9 mouse cellular contexts compared by ENCODE assay signal in genomic region chr3:98042301-98042700, GRCm38 (mm10). TPM values are rescaled to one million over a fixed set of nuclear protein-coding genes. Genes with fewer than 3 reads are reported as not detected.
DNase-seq lines count a peak whose midpoint lies in the region; ATAC-seq lines count a peak whose summit lies in the region.
"Had no signal": no experiment of that assay in that cellular context is flagged by ENCODE, and none has a peak within 500 bp of the region (broad histone marks: within the 10 kb centered on the region; RNA-seq: fewer than 3 reads in every experiment).

No protein-coding gene starts in this region.

- H3K36me3 ChIP-seq in heart, embryonic 14.5 days (ENCODE audit: control insufficient read depth, insufficient read depth, low read length), result no peaks in the 10 kb centered on the region
- no peaks in the 10 kb centered on the region for H3K36me3 ChIP-seq in midbrain, embryonic 13.5 days

- 61% methylated on average over 6 of the region's 6 CpGs for WGBS in heart, embryonic 14.5 days
- 62% methylated on average over 6 of the region's 6 CpGs for WGBS in midbrain, embryonic 13.5 days

- no peaks in the 10 kb centered on the region for H3K9me3 ChIP-seq in heart, embryonic 14.5 days (ENCODE audit: control insufficient read depth, low read length)
- H3K9me3 ChIP-seq in midbrain, embryonic 13.5 days, result no peaks in the 10 kb centered on the region

- no peaks in the 10 kb centered on the region for H3K27me3 ChIP-seq in heart, embryonic 14.5 days (ENCODE audit: control insufficient read depth, insufficient read depth, low read length)
- H3K27me3 ChIP-seq in midbrain, embryonic 13.5 days, result no peaks in the 10 kb centered on the region

- H3K4me1 ChIP-seq in heart, embryonic 14.5 days (ENCODE audit: control insufficient read depth in 2 of 2, insufficient read depth in 2 of 2, low read length in 2 of 2), result peaks cover 45 to 73% of the 10 kb centered on the region in 2 experiments
- peaks cover 45% of the 10 kb centered on the region for H3K4me1 ChIP-seq in midbrain, embryonic 13.5 days (replicated peaks)

- ATAC-seq in heart, embryonic 14.5 days (ENCODE audit: insufficient number of reproducible peaks, insufficient read depth, low FRiP score, low read depth), result no peak
- ATAC-seq in midbrain, embryonic 13.5 days, result no peak

- H3K4me3 ChIP-seq in heart, embryonic 14.5 days (ENCODE audit: control insufficient read depth in 1 of 2, insufficient read depth in 1 of 2, low read depth in 1 of 2, low read length in 2 of 2), result no peak overlapping the region; a peak in 1 of 4 replicates
- H3K4me3 ChIP-seq in midbrain, embryonic 13.5 days (replicated peaks), result no peak overlapping the region

- intact Hi-C loops in left cerebral cortex, postnatal 14 days (cut with DNase I), result no loop called here

- H3K4me2 ChIP-seq in heart, embryonic 14.5 days (ENCODE audit: low read length), result peak overlapping the region; percentile 36
- peak overlapping the region; percentile 27; the same call in 1 of the 2 replicates for H3K4me2 ChIP-seq in midbrain, embryonic 13.5 days (replicated peaks)

- DNase-seq in kidney, postnatal 10 days, result peak; percentile 41
- DNase-seq in kidney, postnatal 4 days, result no peak
- peak; percentile 76 for DNase-seq in adrenal gland, postnatal 36 days
- DNase-seq in thymus, postnatal 10 days (ENCODE audit: low spot score in 2 of 2), result no peak
- no peak for DNase-seq in urinary bladder, postnatal 36 days (ENCODE audit: low spot score in 2 of 2)
- no peak for DNase-seq in left cerebral cortex, postnatal 14 days (ENCODE audit: low spot score in 2 of 2)

- H3K27ac ChIP-seq in heart, embryonic 14.5 days (replicated peaks in 1 of 2; ENCODE audit: control insufficient read depth in 1 of 2, insufficient read depth in 1 of 2, low read depth in 2 of 2, low read length in 2 of 2), result peak overlapping the region; percentile 61 to 89
- H3K27ac ChIP-seq in midbrain, embryonic 13.5 days, result peak overlapping the region; percentile 63
- H3K27ac ChIP-seq: macrophage had no signal

- H3K9ac ChIP-seq in heart, embryonic 14.5 days (ENCODE audit: low read length), result peak overlapping the region; percentile 1; the same call in 1 of the 2 replicates
- no peak overlapping the region for H3K9ac ChIP-seq in midbrain, embryonic 13.5 days (replicated peaks)

RNA-seq across cellular contexts. Expression of gene Notch2, which starts 29.0 kb away (rescaled TPM):
- 10 to 100 TPM; 66.1 to 76.2 TPM for total RNA-seq in adrenal gland, postnatal 36 days (2021)
- polyA plus RNA-seq in heart, embryonic 14.5 days (2014; fragmentation: Nextera tagmentation; extraction: Ambion mirVana), result 12.2 and 14.5 TPM in 2 replicates
- polyA plus RNA-seq in midbrain, embryonic 13.5 days (2015; fragmentation: Nextera tagmentation; extraction: Ambion mirVana), result 9.0 and 10.0 TPM in 2 replicates
- 10 to 100 TPM; 14.9 to 15.0 TPM for total RNA-seq in left cerebral cortex, postnatal 14 days (2021)

Comparison
In these comparisons a context has a peak if more than half of its experiments do, and no peak if none do; other contexts are left out.
1. DNase-seq: peak in kidney, postnatal 10 days (single experiment) and adrenal gland, postnatal 36 days (2 of 2); none in kidney, postnatal 4 days (0 of 2), thymus, postnatal 10 days (0 of 2), urinary bladder, postnatal 36 days (0 of 2) and left cerebral cortex, postnatal 14 days (0 of 2).
2. RNA of gene Notch2, which starts 29.0 kb away (total RNA-seq): 66.1 to 76.2 TPM in adrenal gland, postnatal 36 days; 14.9 to 15.0 TPM in left cerebral cortex, postnatal 14 days; every median in the first group is over 4 times any median in the second.